Comparison of ENCODE assay signal across 20 mouse cellular contexts in genomic region chr16:23265481-23265880, GRCm38 (mm10). TPM values are rescaled to one million over a fixed set of nuclear protein-coding genes. Genes with fewer than 3 reads are reported as not detected.
DNase-seq lines count a peak whose midpoint lies in the region; ATAC-seq and TF ChIP-seq lines count a peak whose summit lies in the region.
"Had no signal": no experiment of that assay in that cellular context is flagged by ENCODE, and none has a peak within 500 bp of the region (broad histone marks: within the 10 kb centered on the region; RNA-seq: fewer than 3 reads in every experiment).

No protein-coding gene starts in this region.

- no peak for TF ChIP-seq CTCF in hindbrain, postnatal 0 days (IDR thresholded peaks at IDR 0.05; ENCODE audit: low read depth)
- TF ChIP-seq CTCF in left cerebral cortex, adult 2 months (IDR thresholded peaks at IDR 0.05): no peak
- TF ChIP-seq CTCF in spleen, adult 2 months (IDR thresholded peaks at IDR 0.05; ENCODE audit: extremely low read depth, insufficient read depth, insufficient read length, insufficient replicate concordance): no peak

- no peaks in the 10 kb centered on the region for H3K36me3 ChIP-seq in hindbrain, postnatal 0 days (ENCODE audit: insufficient read depth, low read length)
- peaks cover 4% of the 10 kb centered on the region for H3K36me3 ChIP-seq in hindbrain, embryonic 16.5 days (ENCODE audit: control insufficient read depth, insufficient read depth, low read length)
- H3K36me3 ChIP-seq in spleen, adult 2 months (ENCODE audit: control insufficient read depth, insufficient read depth, low read length): peaks cover 11% of the 10 kb centered on the region
- H3K36me3 ChIP-seq: intestine, embryonic 15.5 days had no signal

- 47% methylated on average over 6 of the region's 6 CpGs for WGBS in hindbrain, postnatal 0 days
- 59% methylated on average over 6 of the region's 6 CpGs for WGBS in hindbrain, embryonic 16.5 days
- 73% methylated on average over 6 of the region's 6 CpGs for WGBS in spleen, adult 2 months

- ATAC-seq in hindbrain, postnatal 0 days: no peak
- ATAC-seq in hindbrain, embryonic 16.5 days: no peak
- ATAC-seq in erythroid progenitor cell, adult 5-6 weeks (replicated peaks; ENCODE audit: low FRiP score, poor library complexity, severe bottlenecking): no peak
- ATAC-seq: activated CD4-positive, CD25-positive, alpha-beta regulatory T cell, adult 4 months; forebrain, embryonic 13.5 days; intestine, embryonic 15.5 days had no signal

- intact Hi-C loops in left cerebral cortex, postnatal 4 days (cut with DNase I): no loop called here
- intact Hi-C loops in left cerebral cortex, adult 2 months (cut with DNase I): no loop called here

- no peaks in the 10 kb centered on the region for H3K27me3 ChIP-seq in hindbrain, postnatal 0 days (ENCODE audit: insufficient read depth, low read length)
- no peaks in the 10 kb centered on the region for H3K27me3 ChIP-seq in hindbrain, embryonic 16.5 days (replicated peaks; ENCODE audit: control insufficient read depth, insufficient read depth, low read length)
- no peaks in the 10 kb centered on the region for H3K27me3 ChIP-seq in spleen, adult 2 months (ENCODE audit: control insufficient read depth, insufficient read depth, low read length)
- H3K27me3 ChIP-seq: forebrain, embryonic 13.5 days; intestine, embryonic 15.5 days had no signal

- H3K4me2 ChIP-seq in hindbrain, postnatal 0 days (ENCODE audit: low read depth, low read length): no peak overlapping the region
- H3K4me2 ChIP-seq in hindbrain, embryonic 16.5 days (ENCODE audit: low read length): no peak overlapping the region
- H3K4me2 ChIP-seq: forebrain, embryonic 13.5 days; hindbrain, embryonic 14.5 days; intestine, embryonic 15.5 days; lung, embryonic 14.5 days; midbrain, embryonic 12.5 days had no signal

- H3K9ac ChIP-seq in hindbrain, postnatal 0 days (replicated peaks; ENCODE audit: low read length): no peak overlapping the region
- no peak overlapping the region for H3K9ac ChIP-seq in hindbrain, embryonic 16.5 days (ENCODE audit: low read depth, low read length)
- H3K9ac ChIP-seq: forebrain, embryonic 13.5 days; hindbrain, embryonic 14.5 days; intestine, embryonic 15.5 days; liver, embryonic 14.5 days; lung, embryonic 14.5 days; midbrain, embryonic 12.5 days had no signal

- no peaks in the 10 kb centered on the region for H3K9me3 ChIP-seq in hindbrain, postnatal 0 days (ENCODE audit: low read length)
- H3K9me3 ChIP-seq in hindbrain, embryonic 16.5 days (ENCODE audit: control insufficient read depth, low read length): no peaks in the 10 kb centered on the region
- H3K9me3 ChIP-seq: forebrain, embryonic 13.5 days; intestine, embryonic 15.5 days; midbrain, embryonic 12.5 days had no signal

- no peak overlapping the region for H3K27ac ChIP-seq in hindbrain, postnatal 0 days
- H3K27ac ChIP-seq in hindbrain, embryonic 16.5 days (ENCODE audit: low read depth, low read length): no peak overlapping the region
- no peak overlapping the region for H3K27ac ChIP-seq in left cerebral cortex, adult 2 months
- 0 out of 2 replicates have a peak overlapping the region, but pooled peaks have one; percentile 42 for H3K27ac ChIP-seq in spleen, adult 2 months (ENCODE audit: insufficient read depth, low read length)
- H3K27ac ChIP-seq: forebrain, embryonic 13.5 days; gastrocnemius, adult 2 months; hindbrain, embryonic 14.5 days; intestine, embryonic 15.5 days; liver, embryonic 14.5 days; midbrain, embryonic 12.5 days had no signal

- peak; percentile 48 for DNase-seq in hindbrain, postnatal 0 days (ENCODE audit: low spot score)
- DNase-seq in left cerebral cortex, postnatal 4 days: peak; percentile 35
- DNase-seq in left cerebral cortex, adult 2 months (ENCODE audit: extremely low spot score in 1 of 2, low spot score in 2 of 2): no peak
- DNase-seq in spleen, adult 2 months (ENCODE audit: low read depth in 1 of 2, low spot score in 2 of 2): no peak
- no peak for DNase-seq in spleen, postnatal 10 days (ENCODE audit: low spot score in 2 of 2)
- peak; percentile 43 for DNase-seq in naive thymus-derived CD4-positive, alpha-beta T cell, adult 2 months (ENCODE audit: low read depth)
- DNase-seq: adrenal gland, adult 8-10 months; cerebellum, adult 8-10 months; gastrocnemius, adult 2 months; heart, postnatal 4 days; lung, embryonic 14.5 days; thymus, postnatal 25 days had no signal

- no peak overlapping the region for H3K4me3 ChIP-seq in hindbrain, postnatal 0 days (ENCODE audit: low read length)
- H3K4me3 ChIP-seq in hindbrain, embryonic 16.5 days (ENCODE audit: low read length): no peak overlapping the region
- H3K4me3 ChIP-seq in left cerebral cortex, adult 2 months: no peak overlapping the region
- no peak overlapping the region for H3K4me3 ChIP-seq in spleen, adult 2 months (ENCODE audit: extremely low read depth, insufficient read depth, insufficient read length)
- H3K4me3 ChIP-seq: forebrain, embryonic 13.5 days; gastrocnemius, adult 2 months; intestine, embryonic 15.5 days; midbrain, embryonic 12.5 days had no signal

- no peak for TF ChIP-seq POLR2A in spleen, adult 2 months (IDR thresholded peaks at IDR 0.05; ENCODE audit: low read depth, low read length)

- peaks cover 14% of the 10 kb centered on the region for H3K4me1 ChIP-seq in hindbrain, postnatal 0 days (ENCODE audit: insufficient read depth, low read length)
- peaks cover 6% of the 10 kb centered on the region for H3K4me1 ChIP-seq in hindbrain, embryonic 16.5 days (ENCODE audit: control insufficient read depth, insufficient read depth, low read depth, low read length)
- peaks cover 46% of the 10 kb centered on the region for H3K4me1 ChIP-seq in spleen, adult 2 months (ENCODE audit: control insufficient read depth, insufficient read depth, insufficient read length)

RNA-seq across cellular contexts. Expression of gene St6gal1, which starts 40.9 kb away (rescaled TPM):
- 23.9 and 39.9 TPM in 2 replicates for total RNA-seq in hindbrain, postnatal 0 days (2014; rRNA removed)
- 10.4 and 11.6 TPM in 2 replicates for polyA plus RNA-seq in hindbrain, postnatal 0 days (2015; fragmentation: Nextera tagmentation; extraction: Ambion mirVana)
- 18.4 and 22.6 TPM in 2 replicates for polyA plus RNA-seq in hindbrain, embryonic 16.5 days (2015; fragmentation: Nextera tagmentation; extraction: Ambion mirVana)
- 10 to 100 TPM; 19.1 to 23.2 TPM for total RNA-seq in left cerebral cortex, postnatal 4 days (2021)
- 10 to 100 TPM; 16.5 to 18.7 TPM for total RNA-seq in left cerebral cortex, adult 2 months (2021)
- 30.5 and 33.1 TPM in 2 replicates for polyA plus RNA-seq in spleen, adult 2 months (2012; rRNA removed)
- 4.3 and 7.5 TPM in 2 replicates for total RNA-seq in erythroid progenitor cell, adult 5-6 weeks (2015; ENCODE audit: low replicate concordance)
- 3.2 and 3.9 TPM in 2 replicates for total RNA-seq in erythroid progenitor cell, adult 5-6 weeks (2017; ENCODE audit: low replicate concordance)

Comparison
In these comparisons a context has a peak if more than half of its experiments do, and no peak if none do; other contexts are left out.
1. DNase-seq: peak in hindbrain, postnatal 0 days (single experiment), left cerebral cortex, postnatal 4 days (single experiment) and naive thymus-derived CD4-positive, alpha-beta T cell, adult 2 months (single experiment); none in left cerebral cortex, adult 2 months (0 of 2), spleen, adult 2 months (0 of 2) and spleen, postnatal 10 days (0 of 2).